Mouse (Mus musculus) Patski (cell line): ENCODE measurements around the gene Caml. TPM values are rescaled to one million over a fixed set of nuclear protein-coding genes. Genes with fewer than 3 reads are reported as not detected.
"Not testable (repeated sequence)": the region's sequence is repeated elsewhere in the genome, so short reads cannot be mapped to it uniquely, and the experiment has no call there.

Experiments used
- ATAC-seq: fragments of 100-300 bp; one replicate; pipeline ENCODE4 v1.8.0; 2021
- CTCF ChIA-PET: fragments of 350-600 bp; sonication (Branson Sonifier 250); formaldehyde crosslinking; loops from one replicate; lab custom pipeline; 2022; ENCODE audit warnings: inconsistent platforms; lab: Charles Lee
- POLR2A ChIA-PET: fragments of 350-600 bp; sonication (Branson Sonifier 250); formaldehyde crosslinking; loops from one replicate; lab custom pipeline; 2022; ENCODE audit warnings: antibody characterized with exemption, inconsistent platforms; lab: Charles Lee
- DNase-seq: peaks from one replicate; pipeline ENCODE4 v3.0.0-alpha.2; 2011; ENCODE audit warnings: low read depth, low spot score
- H3K27me3 ChIP-seq: fragments of 371-371 bp; one replicate; pipeline ENCODE4 v1.5.1; 2021
- CTCF ChIP-seq: fragments of 100-300 bp; IDR thresholded peaks from one replicate; pipeline ENCODE4 v1.5.1; 2021
- in situ Hi-C: fragments of 300-500 bp; cut with MboI; formaldehyde crosslinking; loops from 3 replicates; pipeline ENCODE4 v1.11.1; 2018; ENCODE audit warnings: low pct_unique_long_range_greater_than_20kb, mixed read lengths
- polyA plus RNA-seq: library from polyadenylated mRNA; unstranded; gene quantifications from one replicate; pipeline ENCODE4 v1.2.3, GENCODE M21; 2021

Caml gene
- 53.4 TPM for polyA plus RNA-seq

GRCm38 (mm10) chr13:55622649-55623541 lies at the start of gene Caml:
Caml (plus strand) TSS chr13:55623005.
- CTCF ChIA-PET = interaction anchor here (0.6 to 2.3 kb wide), 3 partner anchors 12 to 538 kb away, joined by 3 to 11 read pairs (median 5); partner anchors contain the start of gene Ddx46
- in situ Hi-C loops = no loop called here
- no peak for TF ChIP-seq CTCF
- no peak for DNase-seq
- POLR2A ChIA-PET = interaction anchor here (0.6 to 1.5 kb wide), 5 partner anchors 9 to 1148 kb away, joined by 3 to 8 read pairs (median 3); no protein-coding TSS in a partner anchor
- H3K27me3 ChIP-seq = no peaks in the 10 kb centered on the region
- ATAC-seq = peak; percentile 88

- CTCF ChIA-PET = no interaction called here
These were observed 49.4 kb upstream of the Caml start, which contains the start of gene Tmed9 for GRCm38 (mm10) chr13:55573432-55573831. Tmed9 (plus strand) TSS chr13:55573732.

GRCm38 (mm10) chr13:55574321-55574720 lies 48.5 kb upstream of the Caml start:
- DNase-seq (no peak), ATAC-seq (no peak)
- H3K27me3 ChIP-seq = no peaks in the 10 kb centered on the region
- in situ Hi-C loops = no loop called here
- TF ChIP-seq CTCF = no peak
- POLR2A ChIA-PET = no interaction called here
- CTCF ChIA-PET = no interaction called here

More at GRCm38 (mm10) chr13:55573432-55573831, 49.4 kb upstream of the Caml start, which contains the start of gene Tmed9:
- DNase-seq = no peak
- in situ Hi-C loops = no loop called here
- POLR2A ChIA-PET = no interaction called here
- no peaks in the 10 kb centered on the region for H3K27me3 ChIP-seq
- no peak for ATAC-seq
- no peak for TF ChIP-seq CTCF

GRCm38 (mm10) chr13:55575932-55576331 lies 46.9 kb upstream of the Caml start:
- no peak for DNase-seq
- POLR2A ChIA-PET = interaction anchor here (0.7 kb wide), 1 partner anchor 213 kb away, joined by 3 read pairs; the partner anchor contains the start of gene Lman2

GRCm38 (mm10) chr13:55576872-55577271 lies 45.9 kb upstream of the Caml start:
- H3K27me3 ChIP-seq, in situ Hi-C loops, CTCF ChIA-PET, ATAC-seq, DNase-seq, POLR2A ChIA-PET: not testable (repeated sequence)

More at GRCm38 (mm10) chr13:55575932-55576331, 46.9 kb upstream of the Caml start:
- CTCF ChIA-PET = no interaction called here
- H3K27me3 ChIP-seq = no peaks in the 10 kb centered on the region
- ATAC-seq = no peak
- in situ Hi-C loops = no loop called here
- TF ChIP-seq CTCF = no peak

- in situ Hi-C loops = no loop called here
- H3K27me3 ChIP-seq = no peaks in the 10 kb centered on the region
- ATAC-seq (no peak), DNase-seq (no peak)
- TF ChIP-seq CTCF = no peak
- ChIA-PET POLR2A (no interaction called here), CTCF (no interaction called here)
These were observed 44.7 kb upstream of the Caml start for GRCm38 (mm10) chr13:55578086-55578485.

- in situ Hi-C loops = no loop called here
- CTCF ChIA-PET = interaction anchor here (1.4 kb wide), 1 partner anchor 9 kb away, joined by 4 read pairs; no protein-coding TSS in a partner anchor
- TF ChIP-seq CTCF = no peak
- H3K27me3 ChIP-seq = peaks cover 2% of the 10 kb centered on the region
- no peak for DNase-seq
- POLR2A ChIA-PET = no interaction called here
- ATAC-seq = no peak
These were observed 30.8 kb upstream of the Caml start for GRCm38 (mm10) chr13:55591961-55592490.

- CTCF ChIA-PET = interaction anchor here (1.1 to 1.2 kb wide), 3 partner anchors 9 to 134 kb away, joined by 3 read pairs; partner anchors contain the start of gene Pcbd2
- H3K27me3 ChIP-seq = peaks cover 2% of the 10 kb centered on the region
- peak; percentile 93 for ATAC-seq
- POLR2A ChIA-PET = interaction anchor here (1.3 to 2.3 kb wide), 2 partner anchors 30 to 108 kb away, joined by 4 to 8 read pairs; partner anchors contain the start of gene Caml
- TF ChIP-seq CTCF = no peak
- DNase-seq = peak; percentile 73
- in situ Hi-C loops = no loop called here
These were observed 30.1 kb upstream of the Caml start for GRCm38 (mm10) chr13:55592512-55593253.

GRCm38 (mm10) chr13:55593254-55593747 lies 29.5 kb upstream of the Caml start:
- DNase-seq (no peak), ATAC-seq (peak; percentile 31)
- ChIA-PET POLR2A (interaction anchor here (1.3 to 2.3 kb wide), 2 partner anchors 29 to 108 kb away, joined by 4 to 8 read pairs; partner anchors contain the start of gene Caml), CTCF (interaction anchor here (1.1 to 1.2 kb wide), 3 partner anchors 8 to 134 kb away, joined by 3 read pairs; partner anchors contain the start of gene Pcbd2)
- no peak for TF ChIP-seq CTCF
- H3K27me3 ChIP-seq = peaks cover 2% of the 10 kb centered on the region
- in situ Hi-C loops = no loop called here

- ChIA-PET POLR2A (no interaction called here), CTCF (no interaction called here)
- ATAC-seq (no peak), DNase-seq (no peak)
- no peaks in the 10 kb centered on the region for H3K27me3 ChIP-seq
- in situ Hi-C loops = no loop called here
- no peak for TF ChIP-seq CTCF
These were observed 27.4 kb upstream of the Caml start for GRCm38 (mm10) chr13:55595375-55595774.
